Mouse (Mus musculus) telencephalon, adult 2 months (tissue): Measurements from ENCODE around the gene Gm14226.
"Not testable (repeated sequence)": the region's sequence is repeated elsewhere in the genome, so short reads cannot be mapped to it uniquely, and the experiment has no call there.

Experiments used
- DNase-seq: peaks from one replicate; pipeline ENCODE4 v3.0.0-alpha.2; 2011; ENCODE audit warnings: low read depth, low spot score

Gene Gm14226

GRCm38 (mm10) chr2:155047452-155048178 lies 29.5 kb downstream of the Gm14226 start:
- DNase-seq, result no peak

- DNase-seq, result no peak
These were observed 32.0 kb downstream of the Gm14226 start for GRCm38 (mm10) chr2:155050108-155050503.

- DNase-seq, result peak; percentile 84
These were observed 32.6 kb downstream of the Gm14226 start for GRCm38 (mm10) chr2:155050504-155051236.

DNA sequence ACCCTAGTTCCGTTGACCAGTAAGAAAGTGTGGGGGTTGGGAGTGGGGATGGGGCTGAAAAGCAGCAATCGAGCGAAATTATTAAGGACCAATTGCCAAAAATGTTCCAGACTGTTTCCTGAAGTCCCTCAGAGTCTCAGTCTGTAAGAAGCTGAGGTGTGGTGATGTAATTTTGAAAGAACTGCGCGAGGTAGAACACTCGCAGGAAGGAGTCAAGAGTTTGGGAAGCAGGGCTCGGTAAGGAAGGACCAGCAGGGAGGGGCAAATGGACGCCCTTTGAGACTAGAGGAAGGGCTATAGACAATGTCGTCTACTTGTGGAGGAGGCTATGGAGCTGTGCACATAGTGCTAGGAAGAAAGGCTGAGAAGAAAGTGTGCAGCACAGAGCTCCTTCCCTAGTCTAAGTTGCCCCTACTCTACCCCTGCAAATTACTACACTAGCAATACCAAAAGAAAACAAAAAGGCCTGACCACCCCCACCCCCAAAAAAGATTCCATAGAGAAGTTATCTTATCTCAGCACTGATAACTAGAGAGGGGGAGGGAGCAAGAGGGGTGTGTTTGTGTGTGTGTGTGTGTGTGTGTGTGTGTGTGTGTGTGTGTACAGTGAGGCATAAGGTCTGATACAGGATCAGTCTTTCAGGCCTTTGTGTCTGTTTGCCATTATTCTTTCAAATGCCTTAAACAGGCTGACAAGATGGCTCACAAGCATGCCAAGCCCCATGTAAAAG lies 33.7 kb downstream of the Gm14226 start:
- DNase-seq, result no peak

DNA sequence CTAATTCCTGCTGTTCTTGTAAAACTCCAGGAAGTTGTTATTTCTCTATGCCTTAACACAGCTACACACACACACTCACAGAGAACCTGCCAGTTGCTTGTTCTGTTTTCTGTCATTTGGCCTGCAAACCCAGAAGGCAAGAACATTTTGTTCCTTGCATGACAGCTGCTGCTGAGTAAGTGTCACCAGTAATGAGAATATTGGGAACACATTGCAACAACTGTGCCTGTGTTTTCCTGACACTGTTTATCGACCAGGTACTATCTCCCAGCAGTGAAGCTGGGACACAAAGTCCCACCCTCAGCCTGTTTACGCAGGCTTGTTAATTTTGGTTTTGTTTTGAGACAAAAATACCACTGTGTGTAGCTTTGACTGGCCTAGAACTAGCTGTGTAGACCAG lies 34.6 kb downstream of the Gm14226 start:
- DNase-seq, result peak; percentile 35

- DNase-seq, result not testable (repeated sequence)
These were observed 35.4 kb downstream of the Gm14226 start for GRCm38 (mm10) chr2:155053512-155053911.

DNA sequence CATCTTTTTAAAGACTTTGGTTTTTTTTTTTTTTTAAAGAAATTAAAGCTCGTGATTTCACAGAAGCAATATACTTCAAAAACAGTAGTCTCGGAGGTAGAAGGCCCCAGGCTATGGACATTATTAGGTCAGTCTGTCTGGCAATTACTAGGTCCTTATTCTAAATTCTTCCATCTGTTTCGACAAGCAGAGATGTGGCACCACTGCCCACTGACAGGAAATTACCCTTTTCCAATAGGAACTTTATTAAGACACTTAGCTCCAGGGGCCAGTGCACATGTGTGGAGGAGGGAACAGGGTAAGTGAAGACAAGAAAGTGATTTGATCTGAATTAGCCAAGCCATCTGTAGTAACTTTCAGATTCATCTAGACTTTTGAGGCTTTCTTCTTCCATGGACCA lies 36.6 kb downstream of the Gm14226 start:
- DNase-seq, result no peak

DNA sequence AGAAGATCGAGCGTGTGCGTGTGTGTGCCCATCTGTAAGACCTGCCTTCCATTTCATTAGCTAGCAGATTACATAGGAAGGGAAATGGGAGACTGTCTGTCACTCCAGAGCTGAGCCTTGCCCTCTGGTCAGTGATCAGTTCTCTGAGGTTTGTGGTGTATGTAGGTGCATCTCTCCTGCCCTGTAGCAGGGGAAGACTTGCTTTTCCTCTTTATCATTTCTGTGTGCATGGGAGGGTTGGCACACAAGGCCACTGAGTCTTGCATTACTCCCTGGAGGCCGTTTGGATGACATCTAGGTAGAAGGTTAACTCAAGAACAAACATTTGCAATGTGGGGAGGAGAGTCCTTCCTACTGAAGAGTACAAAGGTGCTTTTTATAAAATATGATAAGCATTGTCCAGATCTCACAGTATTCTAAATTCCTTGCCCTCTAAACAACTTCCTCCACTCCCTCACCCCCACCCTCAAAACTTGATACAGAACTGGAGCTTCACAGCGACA lies 38.1 kb downstream of the Gm14226 start:
- no peak for DNase-seq

GRCm38 (mm10) chr2:155057361-155057760 lies 39.3 kb downstream of the Gm14226 start:
- DNase-seq, result no peak

DNA sequence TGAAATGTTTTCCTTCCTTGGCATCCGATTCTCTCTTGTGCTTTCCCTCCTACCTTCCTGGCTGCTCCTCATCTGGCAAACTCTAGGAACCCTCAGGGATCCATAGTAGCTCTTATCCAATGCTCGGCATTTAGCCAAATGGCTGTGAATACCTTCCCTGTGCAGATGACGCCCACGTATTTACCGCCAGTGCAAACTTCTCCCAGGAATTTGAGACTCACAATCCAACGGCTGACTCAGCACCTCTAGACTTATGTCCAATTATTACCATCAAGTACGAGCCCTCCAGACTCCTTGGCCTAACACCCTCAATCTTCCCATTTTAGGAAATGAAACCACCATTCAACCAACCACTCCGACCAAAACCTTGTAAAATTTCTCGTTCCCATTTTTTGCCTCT lies 53.0 kb downstream of the Gm14226 start:
- no peak for DNase-seq

- DNase-seq, result no peak
These were observed 54.5 kb downstream of the Gm14226 start for GRCm38 (mm10) chr2:155072353-155073145.

- no peak for DNase-seq
These were observed 55.3 kb downstream of the Gm14226 start for GRCm38 (mm10) chr2:155073347-155073746.

GRCm38 (mm10) chr2:155073978-155074765 lies 56.1 kb downstream of the Gm14226 start, which contains the start of gene Ahcy:
Gene Ahcy, minus strand, starts transcription at chr2:155074497.
- peak; percentile 82 for DNase-seq

GRCm38 (mm10) chr2:155074766-155075330 lies 56.8 kb downstream of the Gm14226 start:
- no peak for DNase-seq

GRCm38 (mm10) chr2:155075649-155076048 lies 57.6 kb downstream of the Gm14226 start:
- no peak for DNase-seq
